Mouse (Mus musculus) embryo, embryonic 10 days (tissue): ENCODE data around the gene Mrps34.
A peak's percentile ranks its signal among the peaks of the same experiment; 100 is the strongest.
"Not testable (repeated sequence)": the region's sequence is repeated elsewhere in the genome, so short reads cannot be mapped to it uniquely, and the experiment has no call there.

ENCODE experiments used
- DNase-seq: peaks from one replicate; pipeline ENCODE4 v3.0.0-alpha.2; 2015; ENCODE audit warnings: low spot score

Mrps34 gene

GRCm38 (mm10) chr17:24899153-24899552 is 4.2 kb downstream of the Mrps34 start:
- no peak for DNase-seq

- DNase-seq, result no peak
These were observed 5.1 kb downstream of the Mrps34 start for GRCm38 (mm10) chr17:24900014-24900413.

GRCm38 (mm10) chr17:24902124-24902523 is 7.2 kb downstream of the Mrps34 start:
- DNase-seq, result no peak

- peak; percentile 41 for DNase-seq
These were observed 8.0 kb downstream of the Mrps34 start for GRCm38 (mm10) chr17:24902671-24903474.

GRCm38 (mm10) chr17:24903767-24904166 is 8.9 kb downstream of the Mrps34 start:
- DNase-seq, result no peak

GRCm38 (mm10) chr17:24907591-24907990 is 12.7 kb downstream of the Mrps34 start:
- no peak for DNase-seq

GRCm38 (mm10) chr17:24913984-24914383 is 19.1 kb downstream of the Mrps34 start:
- DNase-seq, result no peak

GRCm38 (mm10) chr17:24923246-24923645 is 28.3 kb downstream of the Mrps34 start:
- no peak for DNase-seq

GRCm38 (mm10) chr17:24929506-24929905 is 34.6 kb downstream of the Mrps34 start:
- DNase-seq, result no peak

GRCm38 (mm10) chr17:24932431-24932830 is 37.5 kb downstream of the Mrps34 start:
- DNase-seq, result no peak

- DNase-seq, result no peak
These were observed 38.2 kb downstream of the Mrps34 start for GRCm38 (mm10) chr17:24933163-24933562.

- no peak for DNase-seq
These were observed 40.0 kb downstream of the Mrps34 start for GRCm38 (mm10) chr17:24934926-24935325.

- no peak for DNase-seq
These were observed 40.8 kb downstream of the Mrps34 start for GRCm38 (mm10) chr17:24935666-24936065.

- DNase-seq, result peak; percentile 97
These were observed 41.6 kb downstream of the Mrps34 start, which contains the start of gene Mapk8ip3 for GRCm38 (mm10) chr17:24936259-24937237. Gene Mapk8ip3, minus strand, starts transcription at chr17:24936977.

- no peak for DNase-seq
These were observed 42.4 kb downstream of the Mrps34 start for GRCm38 (mm10) chr17:24937266-24937665.

GRCm38 (mm10) chr17:24942453-24942852 is 47.5 kb downstream of the Mrps34 start:
- DNase-seq, result not testable (repeated sequence)

GRCm38 (mm10) chr17:24943036-24943435 is 48.1 kb downstream of the Mrps34 start:
- DNase-seq, result no peak

GRCm38 (mm10) chr17:24943589-24943988 is 48.7 kb downstream of the Mrps34 start:
- not testable (repeated sequence) for DNase-seq
